ENCODE assay signal across 12 mouse cellular contexts in genomic region chr17:86135835-86136234, GRCm38 (mm10). TPM values are rescaled to one million over a fixed set of nuclear protein-coding genes. Genes with fewer than 3 reads are reported as not detected.
DNase-seq lines count a peak whose midpoint lies in the region; ATAC-seq and TF ChIP-seq lines count a peak whose summit lies in the region.
"Had no signal": no experiment of that assay in that cellular context is flagged by ENCODE, and none has a peak within 500 bp of the region (broad histone marks: within the 10 kb centered on the region; RNA-seq: fewer than 3 reads in every experiment).

No protein-coding gene starts in this region.

- no peak overlapping the region for H3K4me3 ChIP-seq in kidney, embryonic 16.5 days (ENCODE audit: low read length)
- H3K4me3 ChIP-seq in bone marrow, adult 2 months (replicated peaks; ENCODE audit: control insufficient read depth, low read depth, low read length), result no peak overlapping the region
- no peak overlapping the region for H3K4me3 ChIP-seq in hindbrain, embryonic 13.5 days
- H3K4me3 ChIP-seq: heart, embryonic 10.5 days; megakaryocyte, embryonic 14.5 days had no signal

- no peaks in the 10 kb centered on the region for H3K27me3 ChIP-seq in kidney, embryonic 16.5 days (ENCODE audit: insufficient read depth, low read length)
- H3K27me3 ChIP-seq in hindbrain, embryonic 13.5 days, result no peaks in the 10 kb centered on the region
- H3K27me3 ChIP-seq: megakaryocyte, embryonic 14.5 days had no signal

- TF ChIP-seq CTCF in bone marrow, adult 2 months (IDR thresholded peaks at IDR 0.05; ENCODE audit: control insufficient read depth, insufficient read depth, low read length), result peak; percentile 9; the same call in 1 of the 2 replicates

- H3K9me3 ChIP-seq in kidney, embryonic 16.5 days (ENCODE audit: low read length), result no peaks in the 10 kb centered on the region
- no peaks in the 10 kb centered on the region for H3K9me3 ChIP-seq in hindbrain, embryonic 13.5 days
- H3K9me3 ChIP-seq: heart, embryonic 10.5 days; megakaryocyte, embryonic 14.5 days had no signal

- no peak for ATAC-seq in kidney, embryonic 16.5 days (ENCODE audit: low FRiP score, low TSS enrichment)
- ATAC-seq in hindbrain, embryonic 13.5 days (ENCODE audit: low FRiP score), result no peak
- ATAC-seq: intestine, embryonic 16.5 days had no signal

- no peak overlapping the region for H3K4me2 ChIP-seq in kidney, embryonic 16.5 days (replicated peaks; ENCODE audit: low read depth, low read length)
- no peak overlapping the region for H3K4me2 ChIP-seq in hindbrain, embryonic 13.5 days

- no peaks in the 10 kb centered on the region; the same call in 1 of the 2 replicates for H3K4me1 ChIP-seq in kidney, embryonic 16.5 days (ENCODE audit: insufficient read depth, low read length)
- no peaks in the 10 kb centered on the region for H3K4me1 ChIP-seq in bone marrow, adult 2 months (ENCODE audit: control insufficient read depth, insufficient read depth, low read length)
- no peaks in the 10 kb centered on the region for H3K4me1 ChIP-seq in hindbrain, embryonic 13.5 days (replicated peaks)
- H3K4me1 ChIP-seq: heart, embryonic 10.5 days had no signal

- H3K9ac ChIP-seq in kidney, embryonic 16.5 days (replicated peaks; ENCODE audit: low read length), result no peak overlapping the region
- no peak overlapping the region for H3K9ac ChIP-seq in hindbrain, embryonic 13.5 days

- WGBS in kidney, embryonic 16.5 days, result 84% methylated on average over 10 of the region's 10 CpGs
- WGBS in bone marrow, adult 2 months, result 86% methylated on average over 10 of the region's 10 CpGs
- 88% methylated on average over 10 of the region's 10 CpGs for WGBS in hindbrain, embryonic 13.5 days

- TF ChIP-seq POLR2A in bone marrow, adult 2 months (IDR thresholded peaks at IDR 0.05; ENCODE audit: borderline replicate concordance, control insufficient read depth, low read depth, low read length), result no peak

- peaks cover 27% of the 10 kb centered on the region for H3K36me3 ChIP-seq in kidney, embryonic 16.5 days (ENCODE audit: insufficient read depth, low read length)
- H3K36me3 ChIP-seq in hindbrain, embryonic 13.5 days, result peaks cover 55% of the 10 kb centered on the region

- peak; percentile 15 for DNase-seq in adrenal gland, postnatal 10 days
- DNase-seq in adrenal gland, postnatal 4 days (ENCODE audit: low spot score in 2 of 2), result no peak
- peak; percentile 9 to 26 for DNase-seq in kidney, postnatal 4 days
- peak; percentile 22 for DNase-seq in 3T3-L1 (ENCODE audit: low read depth, low spot score)
- DNase-seq in cerebellum, adult 8-10 months, result no peak
- DNase-seq: heart, postnatal 4 days had no signal

- H3K27ac ChIP-seq in kidney, embryonic 16.5 days (ENCODE audit: low read length), result no peak overlapping the region
- no peak overlapping the region for H3K27ac ChIP-seq in bone marrow, adult 2 months (ENCODE audit: control insufficient read depth, insufficient read depth, low read depth, low read length, poor library complexity)
- no peak overlapping the region for H3K27ac ChIP-seq in hindbrain, embryonic 13.5 days
- H3K27ac ChIP-seq: heart, embryonic 10.5 days had no signal

RNA-seq across cellular contexts. Expression of gene Srbd1, which starts 9.1 kb away (rescaled TPM):
- total RNA-seq in adrenal gland, postnatal 10 days (2021), result 10 to 100 TPM; 17.3 to 18.3 TPM
- total RNA-seq in adrenal gland, postnatal 4 days (2021), result 10 to 100 TPM; 19.3 to 23.2 TPM
- polyA plus RNA-seq in kidney, embryonic 16.5 days (2015; fragmentation: Nextera tagmentation; extraction: Ambion mirVana), result 21.0 and 22.3 TPM in 2 replicates
- 7.7 and 11.7 TPM in 2 replicates for polyA plus RNA-seq in bone marrow, adult 2 months (2011; ENCODE audit: insufficient read depth, insufficient read length, low replicate concordance, missing spikeins)
- polyA plus RNA-seq in hindbrain, embryonic 13.5 days (2015; fragmentation: Nextera tagmentation; extraction: Ambion mirVana), result 15.8 and 16.6 TPM in 2 replicates

RNA-seq across cellular contexts. Expression of gene Prkce, which starts 31.8 kb away (rescaled TPM):
- 10 to 100 TPM; 22.8 to 31.8 TPM for total RNA-seq in adrenal gland, postnatal 10 days (2021)
- total RNA-seq in adrenal gland, postnatal 4 days (2021), result 10 to 100 TPM; 25.2 to 27.4 TPM
- polyA plus RNA-seq in kidney, embryonic 16.5 days (2015; fragmentation: Nextera tagmentation; extraction: Ambion mirVana), result 5.5 and 5.9 TPM in 2 replicates
- polyA plus RNA-seq in bone marrow, adult 2 months (2011; ENCODE audit: insufficient read depth, insufficient read length, low replicate concordance, missing spikeins), result 3.5 and 4.8 TPM in 2 replicates
- polyA plus RNA-seq in hindbrain, embryonic 13.5 days (2015; fragmentation: Nextera tagmentation; extraction: Ambion mirVana), result 18.7 and 19.8 TPM in 2 replicates

Comparison
In these comparisons a context has a peak if more than half of its experiments do, and no peak if none do; other contexts are left out.
1. DNase-seq: peak in adrenal gland, postnatal 10 days (single experiment), kidney, postnatal 4 days (2 of 2) and 3T3-L1 (single experiment); none in adrenal gland, postnatal 4 days (0 of 2) and cerebellum, adult 8-10 months (single experiment).